Mouse (Mus musculus): ENCODE results near the gene Creld2.

Gene Creld2

DNA sequence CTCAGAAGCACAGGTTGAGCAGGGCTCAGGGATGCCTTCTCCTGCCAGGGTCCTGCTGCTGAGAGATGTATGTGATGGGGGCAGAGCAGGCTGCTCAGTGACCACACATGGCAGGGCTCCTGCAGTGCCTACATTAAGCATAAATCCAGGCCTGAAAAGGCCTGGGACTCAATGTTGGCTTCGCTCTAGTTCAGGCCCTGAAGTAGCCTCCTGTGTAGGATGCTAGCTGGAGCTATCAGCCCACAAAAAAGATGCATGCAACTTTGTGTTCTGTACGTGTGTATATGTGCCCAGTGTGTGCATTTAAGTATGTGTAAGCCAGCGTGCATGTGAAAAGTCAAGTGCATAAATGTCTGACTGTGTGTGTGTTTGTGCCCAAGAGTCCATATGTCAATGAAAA is 54.6 kb downstream of the Creld2 start:
- no peak for DNase-seq

DNA sequence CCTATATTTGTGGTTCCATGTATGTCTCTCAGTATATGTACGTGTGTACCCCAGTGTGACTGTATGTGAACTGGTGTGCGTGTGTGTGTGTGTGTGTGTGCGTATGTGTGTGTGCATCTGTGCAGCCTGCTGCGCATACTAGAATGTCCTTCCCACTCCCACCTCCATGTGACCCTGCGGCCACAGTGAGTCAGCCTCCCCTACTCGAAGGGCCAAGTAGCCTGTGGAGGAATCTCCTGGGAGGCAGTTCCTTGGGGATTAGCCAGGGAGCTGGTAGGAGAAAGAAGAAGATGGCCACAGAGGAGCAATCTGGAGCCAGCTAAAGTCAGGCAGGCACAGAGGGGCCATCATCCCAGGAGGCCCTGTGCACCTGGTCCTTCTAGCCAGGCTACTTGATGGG is 55.0 kb downstream of the Creld2 start:
- DNase-seq: no peak

DNA sequence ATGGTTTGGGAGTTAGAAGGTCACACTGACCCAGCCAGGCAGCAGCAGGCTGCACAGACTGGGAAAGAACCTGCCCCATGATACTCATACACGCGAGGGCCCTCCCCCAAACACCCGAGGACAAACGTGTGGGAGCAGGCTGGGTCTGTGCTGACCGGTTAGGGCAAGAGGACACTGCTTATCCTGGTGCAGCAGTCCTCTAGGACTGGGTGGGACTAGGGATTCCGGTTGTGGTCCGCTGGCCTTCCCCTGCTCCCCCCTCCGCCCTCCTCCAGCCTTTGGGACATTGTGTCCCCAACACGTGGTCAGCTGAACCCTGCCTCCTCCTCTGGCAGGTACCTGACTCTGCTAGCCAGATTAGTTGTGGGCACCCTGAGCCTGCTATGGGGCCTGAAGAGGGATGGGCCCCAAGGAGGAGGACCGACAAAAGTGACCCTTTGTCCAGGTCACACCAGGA is 56.2 kb downstream of the Creld2 start:
- DNase-seq: no peak
